Mouse (Mus musculus): ENCODE measurements around the gene Tec. TPM values are rescaled to one million over a fixed set of nuclear protein-coding genes. Genes with fewer than 3 reads are reported as not detected.

The Tec gene
- polyA plus RNA-seq, 1 experiment, result 12.2 TPM

DNA sequence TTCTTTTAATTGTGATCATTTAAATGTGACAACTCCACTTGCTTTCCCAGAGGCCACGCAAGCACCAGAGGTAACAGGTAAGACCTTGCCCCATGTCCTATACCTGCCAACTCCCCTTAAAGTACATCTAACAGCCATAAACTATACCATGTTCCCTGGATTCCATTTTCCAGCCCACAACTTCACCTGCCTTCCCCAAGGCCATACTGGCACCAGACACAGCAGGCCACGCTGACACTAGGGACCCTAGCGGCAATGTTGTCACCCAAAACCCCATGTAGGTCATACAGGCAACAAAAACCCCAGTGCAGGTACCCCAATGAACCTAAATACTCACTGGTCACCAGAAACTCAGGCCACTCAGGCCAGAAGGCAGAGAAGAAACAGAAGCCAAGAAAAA is 32.6 kb downstream of the Tec start:
- no peaks in the 10 kb centered on the region; the same call in 1 of the 2 replicates for H3K36me3 ChIP-seq (ENCODE audit: control insufficient read depth, insufficient read depth, low read length)
- DNase-seq (ENCODE audit: low read depth in 1 of 2, low spot score in 2 of 2), result no peak
- H3K27me3 ChIP-seq (ENCODE audit: control insufficient read depth, insufficient read depth, low read length), result no peaks in the 10 kb centered on the region
- 95% methylated on average over 3 of the region's 3 CpGs for WGBS
- H3K4me3 ChIP-seq (ENCODE audit: extremely low read depth, insufficient read depth, insufficient read length), result no peak overlapping the region
- TF ChIP-seq CTCF (IDR thresholded peaks at IDR 0.05; ENCODE audit: extremely low read depth, insufficient read depth, insufficient read length, insufficient replicate concordance), result no peak
- TF ChIP-seq POLR2A (IDR thresholded peaks at IDR 0.05; ENCODE audit: low read depth, low read length), result no peak
- H3K4me1 ChIP-seq (ENCODE audit: control insufficient read depth, insufficient read depth, insufficient read length), result peaks cover 22% of the 10 kb centered on the region
- no peak overlapping the region for H3K27ac ChIP-seq (ENCODE audit: insufficient read depth, low read length)

DNA sequence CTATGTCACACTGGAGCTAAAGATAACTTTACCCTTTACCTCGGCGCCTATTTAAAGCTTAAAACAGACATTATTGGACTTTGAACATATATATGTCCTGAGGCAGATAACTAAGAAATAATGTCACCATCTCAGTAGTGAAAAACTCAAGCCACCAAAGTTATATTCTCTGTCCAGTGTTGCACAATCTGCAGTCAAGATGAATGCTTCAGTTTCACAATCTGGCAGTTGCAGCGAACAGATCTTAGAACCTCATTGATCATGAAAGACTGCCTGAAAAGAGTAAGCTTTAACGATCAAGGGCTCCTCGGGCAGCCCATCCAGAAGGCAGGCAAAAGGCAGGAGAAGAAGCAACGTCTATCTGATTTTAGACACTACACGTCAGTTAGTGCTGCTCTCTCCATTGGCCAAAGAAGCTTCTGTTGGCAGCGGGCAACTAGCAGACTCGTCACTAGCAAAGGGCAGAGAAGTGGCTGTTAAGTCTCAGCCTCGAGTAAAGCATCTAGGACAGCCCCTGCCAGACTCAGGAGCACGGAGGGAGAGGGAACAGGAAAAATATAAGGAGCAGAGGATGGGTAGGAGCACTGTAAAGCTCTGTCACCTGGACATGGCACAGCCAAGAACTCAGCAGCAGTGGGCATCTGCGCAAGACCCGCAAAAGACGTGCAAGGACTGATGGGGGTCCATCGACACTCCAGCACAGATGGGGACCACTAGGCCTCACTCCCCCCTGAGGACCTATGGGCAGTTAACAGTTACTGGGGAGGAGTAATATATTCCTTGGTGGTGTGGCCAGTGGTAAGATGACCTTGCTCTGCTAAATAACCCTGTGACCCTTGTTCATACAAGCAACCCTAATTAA is 35.1 kb downstream of the Tec start:
- peak overlapping the region; percentile 24 for H3K27ac ChIP-seq (ENCODE audit: insufficient read depth, low read length)
- no peak for TF ChIP-seq POLR2A (IDR thresholded peaks at IDR 0.05; ENCODE audit: low read depth, low read length)
- no peak for TF ChIP-seq CTCF (IDR thresholded peaks at IDR 0.05; ENCODE audit: extremely low read depth, insufficient read depth, insufficient read length, insufficient replicate concordance)
- no peaks in the 10 kb centered on the region; the same call in 1 of the 2 replicates for H3K36me3 ChIP-seq (ENCODE audit: control insufficient read depth, insufficient read depth, low read length)

DNA sequence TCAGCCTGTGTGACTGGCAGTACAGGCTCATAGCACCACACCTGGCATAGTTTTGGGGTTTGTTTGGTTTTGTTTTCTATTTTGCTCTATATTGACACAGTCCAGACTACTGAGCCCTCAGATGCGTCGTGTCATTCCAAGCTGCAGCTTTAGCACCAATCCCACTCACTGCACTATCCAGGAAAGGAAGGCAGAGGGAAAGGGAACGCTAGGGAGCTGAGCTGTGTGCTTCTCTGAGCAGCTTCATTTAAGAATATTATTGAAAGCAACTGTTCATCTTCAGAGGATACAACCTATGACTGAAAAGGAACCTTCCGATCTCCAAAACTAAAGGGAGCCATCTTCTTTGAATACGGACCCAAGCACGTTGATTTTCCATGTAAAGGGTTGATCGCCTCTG is 36.1 kb downstream of the Tec start:
- no peaks in the 10 kb centered on the region for H3K36me3 ChIP-seq (ENCODE audit: control insufficient read depth, insufficient read depth, low read length)
- 82% methylated on average over 7 of the region's 7 CpGs for WGBS

More for the DNA sequence above, 35.1 kb downstream of the Tec start:
- no peak for DNase-seq (ENCODE audit: low read depth in 1 of 2, low spot score in 2 of 2)
- Histone ChIP-seq H3K27me3 (ENCODE audit: control insufficient read depth, insufficient read depth, low read length) (no peaks in the 10 kb centered on the region), H3K4me3 (ENCODE audit: extremely low read depth, insufficient read depth, insufficient read length) (no peak overlapping the region), H3K4me1 (ENCODE audit: control insufficient read depth, insufficient read depth, insufficient read length) (peaks cover 35% of the 10 kb centered on the region)
- 48% methylated on average over 15 of the region's 15 CpGs for WGBS

GRCm38 (mm10) chr5:72830988-72831610 is 37.2 kb downstream of the Tec start:
- WGBS, result 61% methylated on average over 5 of the region's 5 CpGs
- Histone ChIP-seq H3K27me3 (ENCODE audit: control insufficient read depth, insufficient read depth, low read length) (no peaks in the 10 kb centered on the region), H3K4me1 (ENCODE audit: control insufficient read depth, insufficient read depth, insufficient read length) (peaks cover 36% of the 10 kb centered on the region), H3K36me3 (ENCODE audit: control insufficient read depth, insufficient read depth, low read length) (no peaks in the 10 kb centered on the region), H3K27ac (ENCODE audit: insufficient read depth, low read length) (no peak overlapping the region), H3K4me3 (ENCODE audit: extremely low read depth, insufficient read depth, insufficient read length) (no peak overlapping the region)
- TF ChIP-seq POLR2A (IDR thresholded peaks at IDR 0.05; ENCODE audit: low read depth, low read length) (no peak), CTCF (IDR thresholded peaks at IDR 0.05; ENCODE audit: extremely low read depth, insufficient read depth, insufficient read length, insufficient replicate concordance) (no peak)
- no peak for DNase-seq (ENCODE audit: low read depth in 1 of 2, low spot score in 2 of 2)

More for the DNA sequence above, 36.1 kb downstream of the Tec start:
- no peak for DNase-seq (ENCODE audit: low read depth in 1 of 2, low spot score in 2 of 2)
- no peaks in the 10 kb centered on the region for H3K27me3 ChIP-seq (ENCODE audit: control insufficient read depth, insufficient read depth, low read length)
- H3K27ac ChIP-seq (ENCODE audit: insufficient read depth, low read length), result no peak overlapping the region
- H3K4me1 ChIP-seq (ENCODE audit: control insufficient read depth, insufficient read depth, insufficient read length), result peaks cover 32% of the 10 kb centered on the region
- TF ChIP-seq CTCF (IDR thresholded peaks at IDR 0.05; ENCODE audit: extremely low read depth, insufficient read depth, insufficient read length, insufficient replicate concordance) (no peak), POLR2A (IDR thresholded peaks at IDR 0.05; ENCODE audit: low read depth, low read length) (no peak)
- H3K4me3 ChIP-seq (ENCODE audit: extremely low read depth, insufficient read depth, insufficient read length), result no peak overlapping the region

DNA sequence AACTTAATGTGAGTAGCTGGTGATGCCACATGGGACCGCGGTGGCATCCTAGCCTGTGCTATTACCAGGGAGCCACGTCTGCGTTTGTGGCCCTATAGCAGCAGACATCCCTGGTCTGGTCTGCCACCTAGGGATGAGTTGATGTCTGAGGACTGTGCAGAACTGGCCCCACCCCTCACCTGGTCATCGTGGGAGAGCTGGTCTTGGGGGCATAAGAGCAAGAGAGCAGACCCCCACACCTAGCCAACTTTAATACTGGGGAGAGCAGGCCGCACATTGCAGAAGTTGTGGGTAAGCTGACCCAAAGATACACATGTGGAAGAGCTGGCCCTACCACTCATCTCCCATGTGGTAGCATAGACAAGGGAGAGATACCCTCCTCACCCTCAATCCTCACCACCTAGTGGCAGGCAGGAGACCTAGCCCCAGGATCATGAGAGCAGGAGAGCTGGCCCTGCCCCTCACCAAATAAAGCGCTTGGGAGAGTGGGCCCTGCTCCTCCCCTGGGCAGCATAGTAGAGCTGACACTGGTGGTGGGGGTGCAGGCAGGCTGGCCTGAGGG is 38.7 kb downstream of the Tec start:
- Histone ChIP-seq H3K27me3 (ENCODE audit: control insufficient read depth, insufficient read depth, low read length) (no peaks in the 10 kb centered on the region), H3K36me3 (ENCODE audit: control insufficient read depth, insufficient read depth, low read length) (no peaks in the 10 kb centered on the region), H3K4me1 (ENCODE audit: control insufficient read depth, insufficient read depth, insufficient read length) (peaks cover 35% of the 10 kb centered on the region), H3K4me3 (ENCODE audit: extremely low read depth, insufficient read depth, insufficient read length) (no peak overlapping the region), H3K27ac (ENCODE audit: insufficient read depth, low read length) (peak overlapping the region; percentile 44)
- TF ChIP-seq POLR2A (IDR thresholded peaks at IDR 0.05; ENCODE audit: low read depth, low read length), result no peak
- no peak; the same call in 1 of the 2 replicates for TF ChIP-seq CTCF (IDR thresholded peaks at IDR 0.05; ENCODE audit: extremely low read depth, insufficient read depth, insufficient read length, insufficient replicate concordance)
- peak in 1 of 2 experiments; percentile 31 for DNase-seq (ENCODE audit: low read depth in 1 of 2, low spot score in 2 of 2)
- 73% methylated on average over 7 of the region's 7 CpGs for WGBS

DNA sequence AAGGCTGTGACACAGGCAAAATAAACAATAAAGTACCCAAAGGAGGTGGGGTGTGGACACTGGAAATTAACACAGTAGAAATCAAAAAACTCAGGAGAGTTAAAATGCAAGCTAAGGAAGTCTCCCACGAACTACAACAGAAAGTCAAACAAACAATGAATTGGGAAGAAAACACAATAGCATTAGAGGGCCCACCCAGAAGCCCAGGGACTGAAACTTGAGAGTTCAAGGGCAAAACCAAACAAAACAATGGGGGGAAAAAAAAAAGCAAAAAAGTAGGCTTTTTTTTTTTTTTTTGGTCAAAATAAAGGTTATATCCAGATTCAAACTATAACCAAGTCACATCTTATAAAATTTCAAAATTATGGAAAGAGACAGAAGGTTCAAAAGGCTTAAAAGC is 39.9 kb downstream of the Tec start:
- no peak for DNase-seq (ENCODE audit: low read depth in 1 of 2, low spot score in 2 of 2)
- no peak overlapping the region for H3K4me3 ChIP-seq (ENCODE audit: extremely low read depth, insufficient read depth, insufficient read length)
- H3K36me3 ChIP-seq (ENCODE audit: control insufficient read depth, insufficient read depth, low read length), result peaks cover 4% of the 10 kb centered on the region
- H3K27me3 ChIP-seq (ENCODE audit: control insufficient read depth, insufficient read depth, low read length), result no peaks in the 10 kb centered on the region
- WGBS, result 42% methylated on average over 1 of the region's 1 CpGs
- TF ChIP-seq CTCF (IDR thresholded peaks at IDR 0.05; ENCODE audit: extremely low read depth, insufficient read depth, insufficient read length, insufficient replicate concordance) (no peak), POLR2A (IDR thresholded peaks at IDR 0.05; ENCODE audit: low read depth, low read length) (no peak)
- peaks cover 30% of the 10 kb centered on the region for H3K4me1 ChIP-seq (ENCODE audit: control insufficient read depth, insufficient read depth, insufficient read length)
- peak overlapping the region; percentile 44; the same call in 1 of the 2 replicates for H3K27ac ChIP-seq (ENCODE audit: insufficient read depth, low read length)
